Mouse (Mus musculus) c-Kit-positive CD71-positive TER-119-negative erythroid progenitor cells, embryonic 14.5 days (primary cell): ENCODE results near the gene Sall1.

Experiments used
- DNase-seq: peaks from one replicate; pipeline ENCODE4 v3.0.0-alpha.2; 2013; ENCODE audit warnings: low read depth

Sall1 gene

GRCm38 (mm10) chr8:89043940-89044339 lies at the start of gene Sall1:
Gene Sall1, minus strand, starts transcription at chr8:89044162.
- DNase-seq = no peak

DNA sequence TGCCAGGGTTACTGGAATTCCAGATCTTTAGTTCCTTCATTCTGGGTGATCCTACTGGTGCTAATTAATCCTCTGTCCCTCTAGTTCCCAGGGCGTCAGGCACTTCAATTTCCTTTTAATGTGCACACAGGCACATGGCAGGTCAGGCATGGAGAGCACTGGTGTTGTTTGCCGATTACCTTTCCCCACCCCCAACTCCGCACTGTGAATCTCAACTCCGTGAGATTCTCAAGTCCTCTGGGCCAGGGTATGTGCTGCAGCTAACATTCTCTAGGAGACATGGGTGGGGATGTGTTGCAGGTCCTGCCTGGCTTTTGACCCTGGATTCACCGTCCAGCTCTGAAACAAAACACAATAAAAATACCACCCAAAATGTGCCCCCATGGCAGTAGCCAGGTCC lies 46.0 kb upstream of the Sall1 start:
- DNase-seq = no peak

- DNase-seq = no peak
These were observed 35.2 kb upstream of the Sall1 start for GRCm38 (mm10) chr8:89079147-89079546.

DNA sequence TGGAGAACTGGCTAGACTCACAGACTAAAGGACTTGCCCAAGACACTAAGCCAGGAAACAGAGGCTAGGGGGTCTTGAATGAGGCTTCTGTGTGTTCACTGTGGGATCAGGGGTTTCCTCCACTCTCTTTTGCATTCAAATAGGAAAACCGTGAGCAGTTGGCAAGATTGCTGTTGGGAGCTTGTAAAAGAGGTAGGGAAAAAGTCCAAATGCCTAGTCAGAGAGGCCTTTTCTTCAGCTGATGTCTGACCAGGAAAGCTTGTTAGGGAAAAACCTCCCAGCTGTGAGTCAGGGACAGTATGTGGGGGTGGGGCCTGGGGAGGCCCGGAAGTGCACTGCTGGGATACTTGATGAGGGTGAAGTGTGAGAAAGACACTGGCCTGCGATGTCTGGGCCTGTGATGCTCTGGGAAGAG lies 29.0 kb upstream of the Sall1 start:
- DNase-seq = no peak

DNA sequence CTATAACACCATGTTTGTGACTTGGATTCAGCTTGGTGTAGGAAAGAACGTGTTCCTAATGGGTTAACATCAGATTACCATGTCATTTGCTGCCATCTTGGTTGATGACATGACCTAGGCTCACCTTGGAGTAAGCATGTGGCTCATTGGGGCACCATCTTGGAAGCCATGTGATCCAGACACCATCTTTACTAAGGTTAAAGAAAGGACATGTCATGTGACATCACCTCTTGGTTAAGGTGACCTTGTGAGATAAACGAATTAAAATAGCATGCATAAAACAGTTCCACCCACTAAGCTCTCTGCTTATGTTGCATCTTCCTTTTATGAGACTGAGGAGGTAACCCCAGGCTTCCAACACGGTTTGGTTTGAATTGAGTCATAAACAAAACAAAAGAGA lies 23.5 kb upstream of the Sall1 start:
- DNase-seq = no peak

- DNase-seq = no peak
These were observed 20.1 kb upstream of the Sall1 start for GRCm38 (mm10) chr8:89064042-89064441.

GRCm38 (mm10) chr8:89063366-89064040 lies 19.5 kb upstream of the Sall1 start:
- DNase-seq = no peak

- no peak for DNase-seq
These were observed 16.8 kb upstream of the Sall1 start for GRCm38 (mm10) chr8:89060717-89061116.

DNA sequence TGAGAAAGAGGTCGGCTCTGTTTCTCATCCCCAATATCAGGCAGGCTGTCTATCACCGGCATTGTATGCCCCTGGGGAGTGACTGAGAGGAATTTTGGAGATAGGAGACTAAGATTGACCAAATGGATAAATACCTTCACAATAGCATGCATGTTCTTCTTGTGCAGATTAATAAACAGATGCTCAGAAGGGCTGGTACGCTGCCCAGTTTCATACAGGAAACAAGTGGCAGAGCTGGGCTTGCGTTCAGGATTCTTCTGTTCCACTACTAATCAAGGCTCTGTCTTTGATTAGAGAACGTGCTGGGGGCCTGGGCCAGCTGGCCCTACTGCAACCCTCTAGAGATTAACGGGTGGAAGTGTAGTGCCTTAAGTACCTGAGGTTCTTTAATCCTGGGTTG lies 15.5 kb upstream of the Sall1 start:
- DNase-seq = no peak

DNA sequence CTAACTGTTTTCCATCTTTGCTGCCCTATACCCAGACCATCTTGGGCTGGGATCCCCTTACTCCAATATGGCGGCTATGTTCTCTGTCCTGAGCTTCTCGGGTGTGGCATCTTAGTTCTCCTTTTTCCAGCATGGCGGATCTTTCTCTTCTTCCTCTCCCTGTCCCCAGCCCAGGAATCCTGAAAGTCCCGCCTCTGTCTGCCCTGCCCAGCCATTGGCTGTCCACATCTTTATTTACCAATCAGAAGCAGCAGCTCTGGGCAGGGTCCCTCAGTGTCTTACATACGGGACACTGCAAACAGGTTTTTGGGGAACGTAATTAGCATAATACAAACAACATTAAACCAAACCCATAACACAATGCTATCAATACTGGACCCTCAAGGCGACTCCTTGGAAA lies 8.9 kb upstream of the Sall1 start:
- DNase-seq = no peak

DNA sequence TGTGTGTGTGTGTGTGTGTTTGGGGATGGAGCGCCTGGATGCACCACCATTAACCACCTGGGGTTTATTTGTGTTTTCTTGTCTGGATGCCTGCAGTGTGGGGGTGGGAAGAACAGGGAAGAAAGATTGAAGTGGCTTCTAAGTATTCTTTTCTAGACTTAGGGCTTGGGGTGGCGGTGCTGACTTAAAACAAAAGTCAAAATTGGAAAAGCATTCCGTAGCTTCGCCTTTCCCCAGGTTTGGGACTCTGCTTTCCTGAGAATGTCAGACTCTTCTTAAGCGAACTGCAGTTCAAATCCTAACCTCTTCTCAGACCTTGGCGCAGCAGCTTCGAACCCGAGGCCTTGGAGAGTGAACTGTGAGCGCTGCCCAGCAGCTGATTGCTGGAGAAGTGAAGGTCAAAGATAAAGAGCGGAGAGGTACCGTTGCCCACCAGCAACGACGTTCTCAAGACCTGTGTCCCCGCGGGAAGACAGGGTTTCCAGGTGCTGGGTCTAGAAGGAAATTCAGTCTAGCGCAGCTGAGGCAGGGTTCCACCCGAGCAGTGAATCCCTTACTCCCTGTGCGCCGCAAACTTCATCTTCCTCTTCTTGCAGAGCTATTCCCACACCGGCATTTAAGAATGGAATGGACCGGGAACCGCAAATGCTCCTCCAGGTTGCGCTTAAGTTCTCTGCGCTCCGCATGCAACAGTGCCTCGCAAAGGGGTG lies 2.8 kb upstream of the Sall1 start:
- no peak for DNase-seq

DNA sequence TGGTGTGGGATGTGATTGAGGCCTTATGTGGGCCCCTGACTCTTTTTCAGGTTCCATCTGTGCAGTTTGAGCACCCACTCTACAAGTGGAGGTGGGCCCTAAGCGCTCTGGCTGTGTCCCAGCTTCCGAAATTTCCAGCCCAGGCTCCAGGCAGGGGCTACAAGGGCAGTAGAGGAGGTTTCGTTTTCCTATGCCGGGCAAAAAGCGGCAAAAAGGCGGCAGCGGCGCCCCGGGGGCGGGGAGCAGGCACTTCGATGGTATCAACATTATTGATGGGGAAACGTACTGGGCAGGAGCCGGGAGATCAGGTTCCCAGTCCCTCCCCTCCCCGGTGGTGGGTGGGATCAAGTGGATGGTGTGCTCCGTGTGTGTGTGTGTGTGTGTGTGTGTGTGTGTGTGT lies 2.3 kb upstream of the Sall1 start:
- DNase-seq = no peak

DNA sequence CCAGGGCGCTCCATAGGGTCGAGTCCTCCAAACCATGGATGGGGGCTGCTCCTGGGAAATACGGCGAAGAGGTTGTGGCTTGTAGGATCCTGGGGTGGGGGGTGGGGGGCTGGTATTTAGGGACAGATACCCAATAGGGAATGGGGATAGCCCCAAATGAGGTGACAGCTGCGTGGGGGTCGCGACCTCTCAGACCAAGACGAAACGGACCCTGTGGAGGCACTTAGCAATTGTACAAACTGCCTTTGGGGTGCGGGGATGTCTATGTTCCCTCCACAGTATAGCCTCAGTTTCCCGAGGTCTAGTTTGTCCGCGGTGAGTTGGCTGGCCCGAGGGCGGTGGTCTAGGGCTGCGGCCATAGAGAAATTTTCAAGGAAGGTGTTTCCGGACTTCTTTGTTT lies 1.8 kb upstream of the Sall1 start:
- DNase-seq = no peak

DNA sequence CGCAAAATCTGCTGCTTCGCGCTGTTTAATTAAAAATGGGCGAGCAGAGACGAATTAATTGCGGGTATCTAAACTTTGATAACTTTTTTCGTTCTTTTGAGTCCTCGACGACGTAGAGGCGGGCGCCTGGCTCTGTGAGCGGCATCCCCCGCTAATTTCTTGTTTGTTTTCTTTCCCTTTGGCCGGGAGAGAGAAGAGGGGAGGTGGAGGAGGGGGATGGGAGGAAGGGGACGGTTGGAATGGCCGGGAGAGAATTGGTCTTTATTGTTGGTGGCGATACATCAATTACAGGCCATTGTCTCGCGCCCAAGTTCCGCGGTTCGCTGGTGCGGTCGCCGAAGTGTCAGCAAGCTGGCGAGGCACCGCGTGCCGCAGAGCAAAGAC lies 1.2 kb upstream of the Sall1 start:
- no peak for DNase-seq

- no peak for DNase-seq
These were observed 702 bp upstream of the Sall1 start for GRCm38 (mm10) chr8:89044511-89045217.

- no peak for DNase-seq
These were observed 556 bp downstream of the Sall1 start for GRCm38 (mm10) chr8:89043371-89043841.

DNA sequence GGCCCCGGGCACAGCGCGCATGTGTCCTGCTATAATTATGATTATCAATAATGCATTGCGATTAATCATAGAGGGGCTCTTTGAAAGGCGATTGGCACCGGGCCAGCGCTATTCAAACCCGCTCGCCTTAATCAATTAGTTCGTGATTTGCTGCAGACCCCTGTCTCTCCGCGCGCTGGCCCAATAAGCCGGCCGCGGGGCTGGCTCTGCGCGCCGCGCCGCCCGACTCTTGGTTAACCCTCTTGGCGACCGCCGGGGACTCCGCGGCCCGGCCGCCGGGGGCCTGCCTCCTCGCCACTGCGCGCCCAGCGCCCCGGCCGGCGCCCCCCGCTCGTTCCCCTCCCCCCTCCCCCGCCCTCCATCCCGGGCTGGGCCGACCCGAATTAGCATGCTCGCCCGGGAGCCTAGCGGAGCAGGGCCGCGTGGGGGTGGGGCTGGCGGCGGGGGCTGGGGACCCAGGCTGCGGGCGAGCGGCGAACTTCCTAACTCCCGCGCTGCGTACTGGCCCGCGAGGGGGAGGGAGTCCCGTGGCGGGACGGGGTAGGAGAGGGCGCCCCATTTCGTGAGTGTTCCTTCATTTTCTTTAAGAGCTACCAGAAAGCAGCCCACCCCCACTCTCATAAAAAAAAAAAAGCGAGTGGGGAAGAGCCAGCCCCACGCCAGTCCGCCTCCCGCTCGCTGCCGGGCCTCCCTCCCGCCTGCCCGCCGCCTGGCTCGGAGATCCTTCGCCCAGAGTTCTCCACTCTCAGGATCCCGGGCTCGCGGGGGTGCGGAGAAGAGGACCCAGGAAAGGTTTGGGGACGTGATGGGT lies 1.2 kb downstream of the Sall1 start:
- DNase-seq = no peak

DNA sequence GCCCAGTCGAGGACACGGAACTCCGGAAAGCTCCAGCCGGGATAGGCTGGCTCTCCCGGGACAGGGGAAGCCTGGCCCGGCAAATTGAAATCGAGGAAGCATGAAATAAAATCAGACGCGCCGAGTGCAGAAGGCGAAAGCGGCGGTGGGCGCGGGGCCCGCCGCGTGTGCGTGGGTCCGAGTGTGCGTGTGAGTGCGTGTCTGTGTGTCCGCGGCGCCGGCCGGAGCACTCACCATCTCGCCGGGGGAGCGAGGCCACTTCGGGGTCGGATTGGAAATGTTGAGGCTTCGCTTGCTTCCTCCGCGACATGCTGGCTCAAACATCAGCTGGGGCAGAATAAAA lies 1.9 kb downstream of the Sall1 start:
- no peak for DNase-seq

GRCm38 (mm10) chr8:89041421-89042117 lies 2.4 kb downstream of the Sall1 start:
- DNase-seq = no peak

- no peak for DNase-seq
These were observed 3.1 kb downstream of the Sall1 start for GRCm38 (mm10) chr8:89040751-89041420.

DNA sequence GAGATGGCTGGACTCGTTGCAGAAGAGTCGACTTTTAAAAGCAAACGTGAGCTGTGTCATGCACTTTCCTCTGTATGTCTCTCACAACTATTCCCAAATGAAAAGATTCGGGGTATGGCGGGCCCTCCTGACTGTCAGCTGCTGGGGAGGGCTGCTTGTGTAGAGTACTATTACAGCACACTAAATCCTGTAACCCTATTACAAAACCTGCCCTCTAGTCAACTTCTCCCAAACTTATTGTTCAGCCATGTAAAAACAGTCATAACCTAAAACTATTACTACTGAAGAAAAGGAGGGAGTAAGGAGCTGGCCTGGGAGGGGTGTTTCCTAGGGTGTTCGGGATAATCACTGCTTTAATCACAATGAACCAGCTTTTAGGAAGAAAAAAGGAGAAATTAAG lies 4.1 kb downstream of the Sall1 start:
- DNase-seq = no peak
